Mouse (Mus musculus) testis, adult 2 months (tissue): ENCODE results near the gene Trim17.

Experiments used
- CTCF ChIP-seq: fragments of 200-500 bp; IDR thresholded peaks from 2 replicates; pipeline ENCODE4 v1.5.1; 2012; ENCODE audit warnings: low read depth, mild to moderate bottlenecking, inconsistent platforms, low read length, moderate library complexity; ENCODE audit not compliant: control insufficient read depth, insufficient read depth, insufficient replicate concordance
- POLR2A ChIP-seq: fragments of 200-500 bp; IDR thresholded peaks from 2 replicates; pipeline ENCODE4 v1.6.1; 2012; ENCODE audit warnings: low read depth, mild to moderate bottlenecking, inconsistent platforms, low read length, moderate library complexity; ENCODE audit not compliant: control insufficient read depth

GRCm38 (mm10) chr11:58983691-58984341 is 29.3 kb downstream of the Trim17 start:
- TF ChIP-seq CTCF (no peak), POLR2A (no peak)
